Mouse (Mus musculus) heart, adult 2 months (tissue): ENCODE measurements around the gene Pigyl. TPM values are rescaled to one million over a fixed set of nuclear protein-coding genes. Genes with fewer than 3 reads are reported as not detected.

Experiments
- DNase-seq, 2 experiments: peaks; one replicate each; pipeline ENCODE4 v3.0.0; 2021
- H3K27ac ChIP-seq: fragments of 200-600 bp; 2 replicates; pipeline ENCODE4 v1.8.1; 2022
- H3K27me3 ChIP-seq: fragments of 200-500 bp; 2 replicates; pipeline ENCODE4 v1.6.1; 2012; ENCODE audit warnings: mild to moderate bottlenecking, low read length, inconsistent platforms, mixed read lengths; ENCODE audit not compliant: control insufficient read depth, insufficient read depth
- H3K36me3 ChIP-seq: fragments of 200-500 bp; 2 replicates; pipeline ENCODE4 v1.6.1; 2012; ENCODE audit warnings: low read length, inconsistent platforms; ENCODE audit not compliant: control insufficient read depth, insufficient read depth
- H3K4me1 ChIP-seq: fragments of 200-500 bp; 2 replicates; pipeline ENCODE4 v1.6.1; 2011; ENCODE audit warnings: low read length; ENCODE audit not compliant: control insufficient read depth, insufficient read depth
- H3K4me3 ChIP-seq: fragments of 200-600 bp; 2 replicates; pipeline ENCODE4 v1.8.1; 2022
- H3K79me2 ChIP-seq: fragments of 200-500 bp; replicated peaks from 2 replicates; pipeline ENCODE4 v1.6.1; 2012; ENCODE audit warnings: mild to moderate bottlenecking, inconsistent platforms, low read length, moderate library complexity, mixed read lengths; ENCODE audit not compliant: control insufficient read depth, insufficient read depth
- H3K9ac ChIP-seq: fragments of 200-500 bp; 2 replicates; pipeline ENCODE4 v1.6.1; 2012; ENCODE audit warnings: low read depth, mild to moderate bottlenecking, control low read depth, inconsistent platforms, low read length, mixed read lengths
- CTCF ChIP-seq: fragments of 200-600 bp; IDR thresholded peaks from 2 replicates; pipeline ENCODE4 v1.8.1; 2022; ENCODE audit warnings: antibody characterized with exemption, mild to moderate bottlenecking, moderate library complexity
- EP300 ChIP-seq: fragments of 200-500 bp; IDR thresholded peaks from 2 replicates; pipeline ENCODE4 v1.6.1; 2011; ENCODE audit warnings: low read depth, low read length, control low read depth; ENCODE audit not compliant: insufficient read depth
- POLR2A ChIP-seq: fragments of 200-500 bp; IDR thresholded peaks from 2 replicates; pipeline ENCODE4 v1.6.1; 2011; ENCODE audit warnings: mild to moderate bottlenecking, low read depth, low read length, control low read depth; ENCODE audit not compliant: insufficient read depth
- WGBS: fragments of 180-500 bp; shearing (Covaris S2); methylation state at CpG from one replicate; pipeline ENCODE4 v1.1.7; 2018; 5-methylcytosine and 5-hydroxymethylcytosine counted together
- intact Hi-C: fragments of 180-260 bp; cut with DNase I; formaldehyde crosslinking; loops from one replicate; pipeline ENCODE4 v1.15.1; 2025
- microRNA-seq, 2 experiments: library from miRNA; unstranded; fragments of <30 nt; microRNA quantifications; one replicate each; pipeline ENCODE4 v1.2.0; 2021
- polyA plus RNA-seq: library from polyadenylated mRNA; depleted of rRNA; stranded (reverse); fragments of >200 nt; gene quantifications from 2 replicates; pipeline ENCODE4 v1.2.3, GENCODE M21; 2012; rRNA removed
- total RNA-seq, 2 experiments: library from RNA; stranded (reverse); gene quantifications; 2 replicates each; pipeline ENCODE4 v1.2.3; 2021

Gene Pigyl
- total and polyA plus RNA-seq, 3 experiments = 42.9 to 56.5 (median 55.4) TPM

DNA sequence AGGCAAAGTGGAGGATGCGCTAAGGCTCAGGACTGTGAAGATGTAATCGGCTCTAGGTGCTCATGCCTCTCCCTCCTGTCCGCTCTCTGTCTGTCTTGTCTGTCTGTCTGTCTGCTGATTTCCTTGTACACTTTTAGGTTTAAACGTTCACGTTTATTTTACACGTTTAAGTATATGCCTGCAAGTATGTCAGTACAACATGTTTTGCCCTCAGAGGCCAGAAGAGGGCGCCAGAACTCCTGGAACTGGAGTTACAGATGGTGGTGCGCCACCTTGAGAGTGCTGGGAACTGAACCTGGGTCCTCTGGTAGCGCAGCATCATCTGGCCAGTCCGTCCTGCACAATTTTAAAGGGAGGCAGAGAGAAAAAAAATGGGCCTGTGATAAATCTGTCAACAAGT, 10.0 kb downstream of the Pigyl start:
- no peak for DNase-seq
- Histone ChIP-seq H3K4me3 (no peak overlapping the region), H3K9ac (no peak overlapping the region), H3K36me3 (no peaks in the 10 kb centered on the region), H3K27ac (no peak overlapping the region), H3K4me1 (no peaks in the 10 kb centered on the region), H3K79me2 (no peaks in the 10 kb centered on the region), H3K27me3 (no peaks in the 10 kb centered on the region)
- WGBS = 87% methylated on average over 10 of the region's 10 CpGs
- no peak for TF ChIP-seq POLR2A
- no peak for TF ChIP-seq CTCF
- no peak for TF ChIP-seq EP300
- intact Hi-C loops = no loop called here

DNA sequence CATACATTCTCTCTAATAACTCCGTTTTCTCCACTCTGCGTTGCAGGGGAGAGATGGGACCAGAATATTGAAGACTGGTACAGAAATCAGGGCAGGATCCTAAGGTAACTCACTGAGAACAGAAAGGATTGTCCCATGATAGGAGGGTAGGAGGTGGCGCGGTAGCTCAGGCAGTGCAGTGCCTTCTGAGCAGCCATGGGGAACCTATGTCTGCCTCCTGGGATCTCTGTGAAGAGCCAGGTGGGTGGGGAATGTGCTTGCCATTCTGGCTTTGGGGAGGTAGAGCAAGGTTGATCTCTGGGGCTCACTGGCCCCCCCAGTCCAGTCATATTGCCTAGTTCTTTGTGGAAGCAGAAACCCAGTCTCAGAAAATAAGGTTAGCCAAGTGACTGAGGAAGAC, 11.1 kb downstream of the Pigyl start:
- Histone ChIP-seq H3K79me2 (no peaks in the 10 kb centered on the region), H3K4me1 (no peaks in the 10 kb centered on the region), H3K27me3 (no peaks in the 10 kb centered on the region), H3K36me3 (no peaks in the 10 kb centered on the region), H3K27ac (no peak overlapping the region), H3K9ac (no peak overlapping the region), H3K4me3 (no peak overlapping the region)
- DNase-seq = no peak
- TF ChIP-seq CTCF (no peak), EP300 (no peak), POLR2A (no peak)
- 96% methylated on average over 4 of the region's 4 CpGs for WGBS
- intact Hi-C loops = no loop called here

DNA sequence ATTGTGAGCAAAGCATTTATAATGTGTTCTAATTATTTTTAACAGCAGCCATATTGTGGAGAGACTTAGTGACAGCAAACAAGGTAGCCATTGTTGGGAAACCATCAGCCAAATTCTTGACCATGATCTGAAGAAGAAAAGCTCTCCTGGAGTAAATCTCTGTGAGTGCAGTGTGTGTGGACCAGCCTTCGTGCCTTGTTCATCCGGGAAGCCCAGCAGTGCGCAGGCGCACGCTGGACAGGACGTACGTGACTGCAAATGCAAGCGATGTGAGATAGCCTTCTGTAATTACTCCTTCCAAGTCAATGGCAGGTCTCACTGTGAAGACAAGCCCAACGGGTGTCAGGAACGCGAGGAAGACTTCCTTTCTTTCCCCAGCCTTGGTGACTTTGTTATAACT, 12.7 kb downstream of the Pigyl start:
- TF ChIP-seq POLR2A (no peak), CTCF (no peak)
- DNase-seq = no peak
- Histone ChIP-seq H3K79me2 (no peaks in the 10 kb centered on the region), H3K9ac (no peak overlapping the region), H3K36me3 (no peaks in the 10 kb centered on the region), H3K4me3 (no peak overlapping the region), H3K27ac (no peak overlapping the region), H3K4me1 (no peaks in the 10 kb centered on the region), H3K27me3 (no peaks in the 10 kb centered on the region)
- intact Hi-C loops = no loop called here
- WGBS = 89% methylated on average over 11 of the region's 11 CpGs

DNA sequence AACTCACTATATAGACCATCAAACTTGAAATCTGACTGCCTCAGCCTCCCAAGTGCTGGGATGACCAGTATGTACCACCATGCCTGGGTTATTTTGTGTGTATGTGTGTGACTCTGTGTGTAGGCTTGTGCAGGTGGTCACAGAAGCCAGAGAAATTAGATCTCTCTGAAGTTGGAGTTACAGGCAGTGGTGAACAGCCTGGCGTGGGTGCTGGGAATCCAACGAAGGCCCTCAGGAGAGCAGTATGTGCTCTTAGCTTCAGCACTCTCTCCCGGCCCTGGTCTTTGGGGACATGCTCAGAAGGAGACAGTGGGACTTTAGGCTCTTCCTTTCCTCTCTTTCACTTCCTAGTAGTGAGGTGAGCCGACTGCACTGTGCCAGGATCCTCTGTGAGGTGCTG, 15.7 kb downstream of the Pigyl start:
- no peak overlapping the region for H3K4me3 ChIP-seq
- TF ChIP-seq POLR2A = no peak
- TF ChIP-seq EP300 = no peak
- no peak for TF ChIP-seq CTCF
- H3K27ac ChIP-seq = no peak overlapping the region
- DNase-seq = no peak
- intact Hi-C loops = no loop called here
- H3K79me2 ChIP-seq = no peaks in the 10 kb centered on the region
- no peak overlapping the region for H3K9ac ChIP-seq
- no peaks in the 10 kb centered on the region for H3K36me3 ChIP-seq
- no peaks in the 10 kb centered on the region for H3K27me3 ChIP-seq
- H3K4me1 ChIP-seq = no peaks in the 10 kb centered on the region
- 71% methylated on average over 4 of the region's 4 CpGs for WGBS

DNA sequence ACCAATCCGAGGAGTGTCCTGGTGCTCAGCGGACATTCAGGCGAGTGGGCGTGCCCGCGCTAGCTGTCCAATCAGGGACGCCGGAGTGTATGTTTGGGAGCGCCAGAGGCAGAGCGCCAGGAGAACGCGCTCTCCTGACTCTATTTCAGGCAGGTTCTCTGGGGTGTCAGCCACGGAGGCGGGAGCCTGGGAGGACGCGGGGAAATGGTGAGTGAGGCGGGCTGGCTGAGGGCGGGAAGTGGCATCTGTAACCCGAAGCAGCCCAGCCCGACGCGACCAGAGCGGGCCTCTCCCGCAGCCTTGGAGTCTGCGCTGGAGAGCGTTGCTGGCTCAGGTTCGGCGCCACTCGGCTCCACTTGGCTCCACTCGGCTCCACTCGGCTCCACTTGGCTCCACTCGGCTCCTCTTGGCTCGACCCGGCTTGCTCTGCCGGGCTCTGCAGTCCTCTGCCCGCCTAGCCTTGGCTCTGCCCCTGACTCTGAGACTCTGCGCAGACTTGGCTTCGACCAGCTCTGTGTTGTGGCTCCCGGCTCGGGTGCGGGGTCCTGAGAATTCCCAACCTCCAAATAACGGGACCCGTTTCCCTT, 31.5 kb downstream of the Pigyl start, which contains the start of gene Zfp872:
Zfp872 (plus strand) TSS at position 66 of the 587 bp plus-strand sequence.
- Histone ChIP-seq H3K4me3 (no peak within 1 kb of the TSS), H3K4me1 (no peaks in the 10 kb centered on the region), H3K27me3 (no peaks in the 10 kb centered on the region), H3K9ac (no peak within 1 kb of the TSS), H3K79me2 (no peaks in the 10 kb centered on the region), H3K27ac (no peak within 1 kb of the TSS), H3K36me3 (no peaks in the 10 kb centered on the region)
- peak; percentile 33 to 42 for DNase-seq
- intact Hi-C loops = no loop called here
- WGBS = 12% methylated on average over 43 of the region's 43 CpGs
- no peak for TF ChIP-seq POLR2A
- no peak for TF ChIP-seq EP300
- no peak for TF ChIP-seq CTCF

DNA sequence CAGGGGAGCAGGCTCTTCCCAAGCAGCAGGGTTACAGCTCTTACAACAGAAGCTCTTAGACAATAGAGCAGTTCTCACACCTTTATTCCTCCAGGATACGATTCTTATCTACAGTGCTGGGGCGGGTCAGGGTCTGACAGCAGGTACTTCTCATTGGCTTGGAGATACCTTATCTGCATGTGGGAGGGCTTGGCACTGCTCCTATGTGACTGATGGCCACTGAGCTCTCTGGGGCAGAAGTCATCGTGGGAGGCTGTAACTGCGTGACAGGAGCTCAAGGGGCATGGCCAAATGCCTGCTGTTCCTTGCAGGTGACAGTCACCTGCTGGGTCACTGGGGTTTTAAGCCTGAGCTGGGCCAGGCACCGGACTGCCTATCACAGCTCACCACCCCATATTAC, 39.8 kb downstream of the Pigyl start:
- Histone ChIP-seq H3K27me3 (no peaks in the 10 kb centered on the region), H3K36me3 (no peaks in the 10 kb centered on the region), H3K4me3 (no peak overlapping the region), H3K4me1 (no peaks in the 10 kb centered on the region), H3K9ac (no peak overlapping the region), H3K79me2 (no peaks in the 10 kb centered on the region), H3K27ac (no peak overlapping the region)
- no peak for TF ChIP-seq POLR2A
- intact Hi-C loops = no loop called here
- DNase-seq = no peak
- 36% methylated on average over 5 of the region's 5 CpGs for WGBS

Small RNA genes within 50 kb of the gene (microRNA-seq; reads per million reads assigned to microRNA genes)
- gene Mir7084 = 0.56 to 0.77 reads per million in 2 experiments

Other genes starting within 250 kb of the Pigyl start
- 10 to 100 TPM; 12.4 to 13.5 TPM for gene Rab3d, start 238.7 kb upstream of the Pigyl start, total RNA-seq
- gene Rab3d, start 238.7 kb upstream of the Pigyl start, polyA plus RNA-seq = 22.8 and 27.6 TPM in 2 replicates
- gene Ccdc159, start 229.4 kb upstream of the Pigyl start, total RNA-seq = 1 to 10 TPM; 3.0 to 3.4 TPM
- gene Ccdc159, start 229.4 kb upstream of the Pigyl start, polyA plus RNA-seq = 4.9 and 6.6 TPM in 2 replicates
- gene Tmem205, start 229.3 kb upstream of the Pigyl start, total RNA-seq = 10 to 100 TPM; 65.5 to 71.8 TPM
- 96.1 and 129 TPM in 2 replicates for gene Tmem205, start 229.3 kb upstream of the Pigyl start, polyA plus RNA-seq
- gene Plppr2, start 219.8 kb upstream of the Pigyl start, total RNA-seq = 1 to 10 TPM; 2.5 to 2.6 TPM
- gene Plppr2, start 219.8 kb upstream of the Pigyl start, polyA plus RNA-seq = 5.3 and 7.5 TPM in 2 replicates
- gene Swsap1, start 201.1 kb upstream of the Pigyl start, total RNA-seq = 1 to 10 TPM; 6.5 to 7.4 TPM
- gene Swsap1, start 201.1 kb upstream of the Pigyl start, polyA plus RNA-seq = 4.6 and 6.2 TPM in 2 replicates
- gene Epor, start 193.3 kb upstream of the Pigyl start, total RNA-seq = 1 to 10 TPM; 1.1 to 1.4 TPM
- gene Epor, start 193.3 kb upstream of the Pigyl start, polyA plus RNA-seq = 2.1 and 2.5 TPM in 2 replicates
- gene Rgl3, start 167.4 kb upstream of the Pigyl start, total RNA-seq = 1 to 10 TPM; 4.2 to 4.8 TPM
- gene Rgl3, start 167.4 kb upstream of the Pigyl start, polyA plus RNA-seq = 12.7 and 13.9 TPM in 2 replicates
- under 1 TPM in 1 of 2 experiments, not detected in 1; 0.09 TPM for gene Ccdc151, start 154.2 kb upstream of the Pigyl start, total RNA-seq
- gene Ccdc151, start 154.2 kb upstream of the Pigyl start, polyA plus RNA-seq = 0.21 TPM in 1 of 2 replicates, not detected in the other
- gene Prkcsh, start 154.0 kb upstream of the Pigyl start, total RNA-seq = 10 to 100 TPM; 61.5 to 67.5 TPM
- 42.5 and 46.2 TPM in 2 replicates for gene Prkcsh, start 154.0 kb upstream of the Pigyl start, polyA plus RNA-seq
- gene Elavl3, start 104.8 kb upstream of the Pigyl start, total RNA-seq = under 1 TPM; 0.08 to 0.09 TPM
- 0.09 and 0.10 TPM in 2 replicates for gene Elavl3, start 104.8 kb upstream of the Pigyl start, polyA plus RNA-seq
- under 1 TPM in 1 of 2 experiments, not detected in 1; 0.52 TPM for gene Gm49318, start 85.6 kb upstream of the Pigyl start, total RNA-seq
- gene Gm49318, start 85.6 kb upstream of the Pigyl start, polyA plus RNA-seq = not detected in 2 replicates
- gene Zfp653, start 85.5 kb upstream of the Pigyl start, total RNA-seq = 1 to 10 TPM; 3.8 to 4.7 TPM
- 8.7 and 9.5 TPM in 2 replicates for gene Zfp653, start 85.5 kb upstream of the Pigyl start, polyA plus RNA-seq
- 100 to 1,000 TPM in 1 of 2 experiments, 10 to 100 TPM in 1; 92.5 to 106 TPM for gene Ecsit, start 71.4 kb upstream of the Pigyl start, total RNA-seq
- gene Ecsit, start 71.4 kb upstream of the Pigyl start, polyA plus RNA-seq = 166 and 169 TPM in 2 replicates
- gene Cnn1, start 57.6 kb upstream of the Pigyl start, total RNA-seq = 1 to 10 TPM; 8.4 to 8.6 TPM
- 15.4 and 26.5 TPM in 2 replicates for gene Cnn1, start 57.6 kb upstream of the Pigyl start, polyA plus RNA-seq
- 10 to 100 TPM; 34.6 to 42.6 TPM for gene Elof1, start 39.7 kb upstream of the Pigyl start, total RNA-seq
- gene Elof1, start 39.7 kb upstream of the Pigyl start, polyA plus RNA-seq = 62.6 and 67.0 TPM in 2 replicates
- gene Acp5, start 21.1 kb upstream of the Pigyl start, total RNA-seq = 1 to 10 TPM; 1.6 to 2.4 TPM
- gene Acp5, start 21.1 kb upstream of the Pigyl start, polyA plus RNA-seq = 7.7 and 20.8 TPM in 2 replicates
- gene Zfp872, start 31.2 kb downstream of the Pigyl start, total RNA-seq = under 1 TPM; 0.09 to 0.10 TPM
- not detected in 2 replicates for gene Zfp872, start 31.2 kb downstream of the Pigyl start, polyA plus RNA-seq
- 10 to 100 TPM; 33.6 to 34.2 TPM for gene Zfp809, start 68.9 kb downstream of the Pigyl start, total RNA-seq
- 14.8 and 26.6 TPM in 2 replicates for gene Zfp809, start 68.9 kb downstream of the Pigyl start, polyA plus RNA-seq
- gene Zfp599, start 103.0 kb downstream of the Pigyl start, total RNA-seq = under 1 TPM; 0.34 to 0.39 TPM
- 0.04 and 0.12 TPM in 2 replicates for gene Zfp599, start 103.0 kb downstream of the Pigyl start, polyA plus RNA-seq
- gene Zfp810, start 150.8 kb downstream of the Pigyl start, total RNA-seq = 1 to 10 TPM; 4.3 to 6.7 TPM
- gene Zfp810, start 150.8 kb downstream of the Pigyl start, polyA plus RNA-seq = 4.3 and 7.6 TPM in 2 replicates
- 1 to 10 TPM; 1.4 to 1.5 TPM for gene Anln, start 232.3 kb downstream of the Pigyl start, total RNA-seq
- 0.43 and 0.82 TPM in 2 replicates for gene Anln, start 232.3 kb downstream of the Pigyl start, polyA plus RNA-seq